Mouse (Mus musculus): ENCODE data around the gene Ube2g1.

DNA sequence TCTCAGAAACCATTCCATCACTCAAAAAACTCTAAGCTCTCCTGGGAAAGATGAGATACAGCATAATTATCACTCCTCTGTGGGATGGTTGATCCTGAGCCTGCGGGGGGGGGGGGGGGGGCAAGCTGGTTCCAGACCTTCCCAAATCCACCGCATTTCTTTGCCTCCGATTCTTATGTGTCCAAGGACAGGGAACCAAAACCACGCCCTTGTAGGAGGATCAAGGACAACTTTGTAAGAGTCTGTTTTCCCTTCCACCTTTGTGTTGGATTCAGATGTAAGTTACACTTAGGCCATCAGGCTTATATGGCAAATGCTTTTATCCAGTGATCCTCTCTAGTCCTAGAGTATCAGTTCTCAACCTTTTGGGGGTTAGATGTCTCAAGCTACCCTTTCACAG is 8.8 kb downstream of the Ube2g1 start:
- TF ChIP-seq CTCF (IDR thresholded peaks at IDR 0.05; ENCODE audit: borderline replicate concordance, extremely low read depth, insufficient read depth, insufficient read length), result no peak
- TF ChIP-seq POLR2A (IDR thresholded peaks at IDR 0.05; ENCODE audit: borderline replicate concordance, extremely low read depth, insufficient read depth, insufficient read length, poor library complexity, severe bottlenecking), result no peak
